Mouse (Mus musculus): ENCODE measurements around the gene Defb36.

- TF ChIP-seq CTCF (IDR thresholded peaks at IDR 0.05; ENCODE audit: low read depth) (peak; percentile 39), EP300 (IDR thresholded peaks at IDR 0.05; ENCODE audit: low read depth) (no peak)
Observed at GRCm38 (mm10) chr2:152586926-152587560, 17.1 kb upstream of the Defb36 start.
